Mouse (Mus musculus) heart, embryonic 10.5 days (tissue): ENCODE data around the gene BC107364. TPM values are rescaled to one million over a fixed set of nuclear protein-coding genes. Genes with fewer than 3 reads are reported as not detected.
"Not testable (repeated sequence)": the region's sequence is repeated elsewhere in the genome, so short reads cannot be mapped to it uniquely, and the experiment has no call there.

Experiments
- DNase-seq: peaks from one replicate; pipeline ENCODE4 v3.0.0-alpha.2; 2017; ENCODE audit warnings: low spot score
- H3K27ac ChIP-seq: fragments of 300-500 bp; sonication (generic); 2 replicates; pipeline ENCODE4 v1.5.1; 2016; ENCODE audit warnings: mild to moderate bottlenecking
- H3K27me3 ChIP-seq: fragments of 300-500 bp; sonication (generic); 2 replicates; pipeline ENCODE4 v1.6.1; 2016; ENCODE audit warnings: mild to moderate bottlenecking; ENCODE audit not compliant: poor library complexity, insufficient read depth, severe bottlenecking
- H3K36me3 ChIP-seq: fragments of 300-500 bp; sonication (generic); 2 replicates; pipeline ENCODE4 v1.6.1; 2016; ENCODE audit warnings: mild to moderate bottlenecking, moderate library complexity
- H3K4me1 ChIP-seq: fragments of 300-500 bp; sonication (generic); 2 replicates; pipeline ENCODE4 v1.6.1; 2016; ENCODE audit warnings: mild to moderate bottlenecking
- H3K4me3 ChIP-seq: fragments of 300-500 bp; sonication (generic); 2 replicates; pipeline ENCODE4 v1.5.1; 2016; ENCODE audit warnings: mild to moderate bottlenecking, moderate library complexity
- H3K9me3 ChIP-seq: fragments of 300-500 bp; sonication (generic); 2 replicates; pipeline ENCODE4 v1.6.1; 2016; ENCODE audit warnings: mild to moderate bottlenecking, moderate library complexity
- WGBS: fragments of 180-500 bp; shearing (Covaris S2); methylation state at CpG from one replicate; pipeline ENCODE4 v1.1.7; 2016; 5-methylcytosine and 5-hydroxymethylcytosine counted together
- polyA plus RNA-seq: library from polyadenylated mRNA; unstranded; fragments of >200 nt; fragmentation: Nextera tagmentation; extraction: Ambion mirVana; gene quantifications from 2 replicates; pipeline ENCODE4 v1.2.1, GENCODE M21; 2016

The BC107364 gene
- polyA plus RNA-seq, 1 experiment from 2014 or later, result not detected

- Histone ChIP-seq H3K36me3 (no peaks in the 10 kb centered on the region), H3K4me1 (peaks cover 9% of the 10 kb centered on the region), H3K9me3 (no peaks in the 10 kb centered on the region), H3K27ac (no peak overlapping the region), H3K4me3 (no peak overlapping the region), H3K27me3 (peaks cover 59% of the 10 kb centered on the region)
- WGBS, result 89% methylated on average over 7 of the region's 7 CpGs
- no peak for DNase-seq
Measured at GRCm38 (mm10) chr3:96396857-96397256, 55.2 kb downstream of the BC107364 start.

GRCm38 (mm10) chr3:96387202-96387601, 64.9 kb downstream of the BC107364 start:
- DNase-seq, H3K9me3 ChIP-seq, H3K27ac ChIP-seq, H3K4me3 ChIP-seq, H3K36me3 ChIP-seq, H3K4me1 ChIP-seq: not testable (repeated sequence)
- no CpG with 5 or more reads among the region's 18 CpGs for WGBS
- peaks cover 34% of the 10 kb centered on the region for H3K27me3 ChIP-seq

Other genes with a start within 250 kb of the BC107364 start
- gene Bola1, start 232.6 kb downstream of the BC107364 start, polyA plus RNA-seq, result 58.9 and 62.8 TPM in 2 replicates
- 0.73 TPM in 1 of 2 replicates, not detected in the other for gene Hist2h2ab, start 232.4 kb downstream of the BC107364 start, polyA plus RNA-seq
- gene Hist2h2ac, start 231.4 kb downstream of the BC107364 start, polyA plus RNA-seq, result 3.4 and 8.2 TPM in 2 replicates
- 2.8 and 3.5 TPM in 2 replicates for gene Hist2h2be, start 231.2 kb downstream of the BC107364 start, polyA plus RNA-seq
- 3.4 and 5.1 TPM in 2 replicates for gene Hist2h3c2, start 213.2 kb downstream of the BC107364 start, polyA plus RNA-seq
- gene Hist2h2aa2, start 212.0 kb downstream of the BC107364 start, polyA plus RNA-seq, result 13.0 and 21.3 TPM in 2 replicates
- gene Hist2h2aa1, start 206.8 kb downstream of the BC107364 start, polyA plus RNA-seq, result 8.3 and 9.5 TPM in 2 replicates
- gene Hist2h3c1, start 205.6 kb downstream of the BC107364 start, polyA plus RNA-seq, result 0.41 and 0.60 TPM in 2 replicates
- 2.1 and 2.8 TPM in 2 replicates for gene Hist2h4, start 189.0 kb downstream of the BC107364 start, polyA plus RNA-seq
- 17.8 and 25.8 TPM in 2 replicates for gene Hist2h3b, start 183.7 kb downstream of the BC107364 start, polyA plus RNA-seq
- 3.8 and 7.7 TPM in 2 replicates for gene Hist2h2bb, start 182.6 kb downstream of the BC107364 start, polyA plus RNA-seq
- 0.18 and 0.35 TPM in 2 replicates for gene Fcgr1, start 158.3 kb downstream of the BC107364 start, polyA plus RNA-seq
- 5.5 and 8.9 TPM in 2 replicates for gene Hfe2, start 72.9 kb upstream of the BC107364 start, polyA plus RNA-seq
- gene Txnip, start 105.7 kb upstream of the BC107364 start, polyA plus RNA-seq, result 59.9 and 75.5 TPM in 2 replicates
- 0.88 and 2.8 TPM in 2 replicates for gene Gm16253, start 124.7 kb upstream of the BC107364 start, polyA plus RNA-seq
- gene Polr3gl, start 141.9 kb upstream of the BC107364 start, polyA plus RNA-seq, result 37.1 and 37.2 TPM in 2 replicates
- 6.8 and 10.4 TPM in 2 replicates for gene Ankrd34a, start 144.3 kb upstream of the BC107364 start, polyA plus RNA-seq
- gene Lix1l, start 148.8 kb upstream of the BC107364 start, polyA plus RNA-seq, result 4.7 and 4.8 TPM in 2 replicates
- gene Rbm8a, start 177.6 kb upstream of the BC107364 start, polyA plus RNA-seq, result 112 and 150 TPM in 2 replicates
- gene Pex11b, start 183.1 kb upstream of the BC107364 start, polyA plus RNA-seq, result 37.1 and 39.0 TPM in 2 replicates
- gene Gm42957, start 183.2 kb upstream of the BC107364 start, polyA plus RNA-seq, result 0.10 and 0.26 TPM in 2 replicates
- gene Itga10, start 193.3 kb upstream of the BC107364 start, polyA plus RNA-seq, result 0.74 and 0.84 TPM in 2 replicates
- gene Ankrd35, start 217.8 kb upstream of the BC107364 start, polyA plus RNA-seq, result 0.14 TPM in 2 replicates
- 41.8 and 43.4 TPM in 2 replicates for gene Pias3, start 244.1 kb upstream of the BC107364 start, polyA plus RNA-seq